Mouse (Mus musculus) hindbrain, postnatal 0 days (tissue): Measurements from ENCODE around the gene Astl. TPM values are rescaled to one million over a fixed set of nuclear protein-coding genes. Genes with fewer than 3 reads are reported as not detected.

Experiments
- ATAC-seq: fragments of 200-750 bp; cut with Nextera tagmentation; 2 replicates; pipeline ENCODE4 v1.8.0; 2017; ENCODE audit warnings: mild to moderate bottlenecking, moderate TSS enrichment, moderate library complexity
- DNase-seq: peaks from one replicate; pipeline ENCODE4 v3.0.0-alpha.2; 2015; ENCODE audit warnings: low spot score
- H3K27ac ChIP-seq: fragments of 300-500 bp; sonication (generic); 2 replicates; pipeline ENCODE4 v1.5.1; 2014; ENCODE audit warnings: mild to moderate bottlenecking
- H3K27me3 ChIP-seq: fragments of 300-500 bp; sonication (generic); 2 replicates; pipeline ENCODE4 v1.6.1; 2014; ENCODE audit warnings: low read length, mixed read lengths; ENCODE audit not compliant: insufficient read depth
- H3K36me3 ChIP-seq: fragments of 300-500 bp; sonication (generic); 2 replicates; pipeline ENCODE4 v1.6.1; 2014; ENCODE audit warnings: low read length, mixed read lengths; ENCODE audit not compliant: insufficient read depth
- H3K4me1 ChIP-seq: fragments of 300-500 bp; sonication (generic); 2 replicates; pipeline ENCODE4 v1.6.1; 2014; ENCODE audit warnings: antibody characterized with exemption, low read length, mixed read lengths; ENCODE audit not compliant: insufficient read depth
- H3K4me2 ChIP-seq: fragments of 300-500 bp; sonication (generic); 2 replicates; pipeline ENCODE4 v1.6.1; 2014; ENCODE audit warnings: low read depth, mild to moderate bottlenecking, low read length, moderate library complexity, mixed read lengths
- H3K4me3 ChIP-seq: fragments of 300-500 bp; sonication (generic); 2 replicates; pipeline ENCODE4 v1.5.1; 2014; ENCODE audit warnings: low read length
- H3K9ac ChIP-seq: fragments of 300-500 bp; sonication (generic); replicated peaks from 2 replicates; pipeline ENCODE4 v1.6.1; 2014; ENCODE audit warnings: mild to moderate bottlenecking, low read length, moderate library complexity, mixed read lengths
- H3K9me3 ChIP-seq: fragments of 300-500 bp; sonication (generic); 2 replicates; pipeline ENCODE4 v1.6.1; 2016; ENCODE audit warnings: low read length, mixed read lengths
- CTCF ChIP-seq: IDR thresholded peaks from 2 replicates; pipeline ENCODE4 v1.5.1; 2016; ENCODE audit warnings: antibody characterized with exemption, control low read depth, low read depth
- WGBS: fragments of 180-500 bp; shearing (Covaris S2); extraction: QIAGEN DNeasy Blood & Tissue Kit; methylation state at CpG from one replicate; pipeline ENCODE4 v1.1.7; 2014; 5-methylcytosine and 5-hydroxymethylcytosine counted together
- polyA plus RNA-seq: library from polyadenylated mRNA; unstranded; fragments of >200 nt; fragmentation: Nextera tagmentation; extraction: Ambion mirVana; gene quantifications from 2 replicates; pipeline ENCODE4 v1.2.1, GENCODE M21; 2015
- total RNA-seq: library from RNA; depleted of rRNA; stranded (reverse); fragments of >200 nt; gene quantifications from 2 replicates; pipeline ENCODE4 v1.2.3, GENCODE M21; 2014

Gene Astl
- total and polyA plus RNA-seq, 2 experiments from 2014 or later: not detected

DNA sequence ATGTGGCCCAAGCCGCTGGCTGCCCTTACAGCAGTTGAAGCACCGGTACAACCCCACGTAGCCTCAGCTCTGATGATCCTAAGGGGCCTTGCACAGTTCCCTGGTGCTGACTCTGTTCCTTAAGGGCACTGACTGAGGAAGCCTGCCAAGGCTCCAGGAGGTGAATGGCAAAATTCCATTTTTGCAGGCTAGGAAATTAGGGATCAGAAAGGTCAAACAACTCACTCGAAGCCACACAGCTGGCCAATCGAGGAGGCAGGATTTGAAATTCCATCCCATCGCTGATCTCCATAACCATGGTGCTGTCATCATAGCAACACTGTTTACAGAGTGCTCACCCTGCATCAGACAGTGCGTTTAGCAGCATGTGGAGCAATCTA lies 40.2 kb downstream of the Astl start:
- Histone ChIP-seq H3K4me2 (no peak overlapping the region), H3K27ac (no peak overlapping the region), H3K4me1 (peaks cover 6% of the 10 kb centered on the region), H3K9ac (no peak overlapping the region), H3K9me3 (no peaks in the 10 kb centered on the region), H3K27me3 (no peaks in the 10 kb centered on the region), H3K36me3 (no peaks in the 10 kb centered on the region), H3K4me3 (no peak overlapping the region)
- TF ChIP-seq CTCF: no peak
- WGBS: 58% methylated on average over 7 of the region's 7 CpGs
- DNase-seq (no peak), ATAC-seq (peak; percentile 44; the same call in 1 of the 2 replicates)

DNA sequence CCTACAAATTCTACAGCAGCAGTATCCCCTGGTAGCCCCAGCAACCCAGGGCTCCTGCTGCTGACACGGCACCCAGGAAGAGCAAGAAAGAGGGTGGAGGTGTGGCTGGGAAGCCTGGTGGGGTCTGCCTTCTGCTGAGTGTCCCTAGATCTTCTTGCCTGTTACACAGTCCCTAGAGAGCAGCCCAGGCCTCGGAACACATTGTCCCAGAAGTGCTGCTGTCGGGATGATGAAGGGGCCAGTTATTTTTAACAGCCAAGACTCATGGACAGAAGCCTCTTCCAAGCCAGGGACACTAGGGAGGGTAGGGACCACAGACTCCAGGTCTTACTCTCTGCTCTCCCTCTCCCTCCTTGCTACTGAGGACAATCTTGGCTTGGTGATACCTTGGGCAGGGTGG lies 40.8 kb downstream of the Astl start:
- ATAC-seq (no peak), DNase-seq (no peak)
- Histone ChIP-seq H3K4me2 (no peak overlapping the region), H3K4me3 (no peak overlapping the region), H3K27ac (no peak overlapping the region), H3K27me3 (no peaks in the 10 kb centered on the region), H3K4me1 (peaks cover 6% of the 10 kb centered on the region), H3K36me3 (no peaks in the 10 kb centered on the region), H3K9ac (no peak overlapping the region), H3K9me3 (no peaks in the 10 kb centered on the region)
- no peak for TF ChIP-seq CTCF
- 58% methylated on average over 3 of the region's 3 CpGs for WGBS

DNA sequence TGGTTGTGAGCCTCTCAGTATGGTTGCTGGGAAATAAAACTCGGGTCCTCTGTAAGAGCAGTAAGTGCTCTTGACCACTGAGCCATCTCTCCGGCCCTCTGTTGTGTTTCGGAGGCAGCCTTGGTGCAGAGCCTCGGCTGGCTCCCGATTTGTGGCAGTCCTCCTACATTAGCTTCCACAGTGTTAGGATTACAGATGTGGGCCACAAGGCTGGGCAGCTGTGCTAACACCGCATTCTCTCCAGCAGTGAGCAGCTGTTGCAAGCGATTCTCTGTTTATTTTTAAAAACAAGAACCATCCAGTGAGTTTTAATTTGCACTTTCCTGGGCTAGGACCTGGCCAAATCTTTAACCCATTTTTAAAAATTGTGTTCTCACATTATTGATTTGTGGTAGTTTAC lies 45.4 kb downstream of the Astl start:
- ATAC-seq (no peak), DNase-seq (no peak)
- Histone ChIP-seq H3K27me3 (no peaks in the 10 kb centered on the region), H3K27ac (no peak overlapping the region), H3K9me3 (no peaks in the 10 kb centered on the region), H3K9ac (no peak overlapping the region), H3K4me2 (no peak overlapping the region), H3K36me3 (no peaks in the 10 kb centered on the region), H3K4me3 (no peak overlapping the region), H3K4me1 (no peaks in the 10 kb centered on the region)
- WGBS: 76% methylated on average over 7 of the region's 7 CpGs
- no peak for TF ChIP-seq CTCF

DNA sequence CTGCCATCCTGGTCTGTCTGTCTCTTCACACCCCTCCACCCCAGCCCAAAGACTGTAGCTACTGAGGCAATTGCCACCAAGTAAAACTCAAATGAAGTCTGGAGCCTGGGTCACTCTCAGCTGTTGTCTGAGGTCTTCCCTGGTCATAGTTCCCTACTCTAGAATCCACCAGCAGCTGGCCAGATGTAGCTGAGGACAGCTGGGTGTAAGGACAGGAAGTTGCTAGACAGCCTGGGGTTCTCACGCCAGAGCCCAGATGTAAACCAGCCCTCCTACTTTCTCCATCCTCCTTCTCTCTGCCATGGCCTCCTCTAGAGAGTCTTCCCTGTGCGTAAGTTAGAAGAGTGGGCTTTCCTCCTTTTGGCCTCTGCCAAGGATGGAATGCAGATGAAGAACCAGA lies 49.1 kb downstream of the Astl start:
- TF ChIP-seq CTCF: no peak
- no peaks in the 10 kb centered on the region for H3K36me3 ChIP-seq

DNA sequence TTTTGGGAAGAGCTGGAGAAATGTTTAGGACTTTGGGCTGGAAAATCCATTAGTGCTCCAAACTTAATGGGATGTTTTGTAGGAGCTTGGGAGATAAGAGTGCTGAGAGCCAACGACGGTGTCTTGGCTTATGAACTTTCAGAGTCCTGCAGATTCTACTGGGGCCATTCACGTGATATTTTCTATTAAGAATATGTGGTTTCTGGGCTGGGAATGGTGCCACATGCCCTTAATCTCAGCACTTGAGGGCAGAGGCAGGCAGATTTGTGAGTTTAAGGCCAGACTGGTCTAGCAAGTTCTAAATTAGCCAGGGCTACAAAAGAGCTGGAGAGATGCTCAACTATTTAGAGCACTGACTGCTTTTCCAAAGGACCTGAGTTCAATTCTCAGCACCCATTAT lies 51.9 kb downstream of the Astl start:
- no peaks in the 10 kb centered on the region for H3K9me3 ChIP-seq
- no peak overlapping the region for H3K4me3 ChIP-seq
- no peak overlapping the region for H3K27ac ChIP-seq
- H3K4me1 ChIP-seq: no peaks in the 10 kb centered on the region
- H3K9ac ChIP-seq: no peak overlapping the region
- no peak overlapping the region for H3K4me2 ChIP-seq
- TF ChIP-seq CTCF: no peak
- no peaks in the 10 kb centered on the region for H3K27me3 ChIP-seq
- DNase-seq (no peak), ATAC-seq (no peak)
- WGBS: 87% methylated on average over 3 of the region's 3 CpGs
- H3K36me3 ChIP-seq: no peaks in the 10 kb centered on the region

More for the DNA sequence above, 49.1 kb downstream of the Astl start:
- ATAC-seq (no peak), DNase-seq (no peak)
- Histone ChIP-seq H3K27me3 (no peaks in the 10 kb centered on the region), H3K9ac (no peak overlapping the region), H3K9me3 (no peaks in the 10 kb centered on the region), H3K4me1 (no peaks in the 10 kb centered on the region), H3K4me2 (no peak overlapping the region), H3K27ac (no peak overlapping the region), H3K4me3 (no peak overlapping the region)
- WGBS: 86% methylated on average over 2 of the region's 2 CpGs

DNA sequence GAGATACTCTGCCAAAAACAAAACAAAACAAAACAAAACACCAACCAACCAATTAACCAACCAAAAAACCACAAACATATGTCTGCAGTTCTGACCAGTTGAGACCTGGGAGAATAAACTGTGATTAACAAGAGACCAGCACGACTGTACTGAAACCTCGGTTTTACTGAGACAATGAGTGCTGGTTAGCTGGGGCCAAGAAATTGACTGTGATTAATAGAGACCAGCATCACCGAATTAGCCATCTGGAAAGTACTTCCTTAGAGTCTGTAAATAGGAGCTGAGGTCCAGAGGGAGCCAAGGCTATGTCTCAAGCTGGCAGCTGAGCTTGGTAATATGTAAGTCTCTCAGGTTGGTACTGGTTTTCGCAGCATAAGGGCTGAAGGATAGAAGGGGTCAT lies 52.4 kb downstream of the Astl start:
- ATAC-seq (no peak), DNase-seq (no peak)
- Histone ChIP-seq H3K36me3 (no peaks in the 10 kb centered on the region), H3K27ac (no peak overlapping the region), H3K4me1 (no peaks in the 10 kb centered on the region), H3K4me3 (no peak overlapping the region), H3K9ac (no peak overlapping the region), H3K9me3 (no peaks in the 10 kb centered on the region), H3K4me2 (no peak overlapping the region), H3K27me3 (no peaks in the 10 kb centered on the region)
- no peak for TF ChIP-seq CTCF
- 46% methylated on average over 4 of the region's 4 CpGs for WGBS

DNA sequence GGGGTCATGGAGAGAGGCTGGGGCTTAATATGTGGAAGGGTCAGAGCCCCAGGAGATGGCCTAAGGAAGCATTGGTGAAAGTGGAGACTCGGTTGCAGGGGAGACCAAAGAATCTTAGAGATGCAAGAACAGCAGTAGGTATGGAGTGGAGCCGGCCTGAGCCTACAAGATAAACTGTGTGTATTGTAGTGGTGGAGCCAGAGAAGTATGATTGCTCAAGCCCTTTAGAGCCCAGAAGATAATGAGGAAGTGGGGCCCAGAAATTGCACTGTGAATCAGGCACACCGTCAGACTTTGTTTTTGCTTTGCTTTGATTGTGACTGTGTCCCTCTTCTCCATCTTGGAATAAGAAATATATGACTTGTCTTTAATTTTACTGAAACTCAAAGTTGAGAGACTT lies 52.9 kb downstream of the Astl start:
- WGBS: 74% methylated on average over 3 of the region's 3 CpGs
- DNase-seq (no peak), ATAC-seq (no peak)
- H3K36me3 ChIP-seq: no peaks in the 10 kb centered on the region
- no peaks in the 10 kb centered on the region for H3K9me3 ChIP-seq
- H3K4me2 ChIP-seq: no peak overlapping the region
- no peak overlapping the region for H3K4me3 ChIP-seq
- H3K27me3 ChIP-seq: no peaks in the 10 kb centered on the region
- no peak overlapping the region for H3K9ac ChIP-seq
- no peaks in the 10 kb centered on the region for H3K4me1 ChIP-seq
- no peak for TF ChIP-seq CTCF
- H3K27ac ChIP-seq: no peak overlapping the region
